Mouse (Mus musculus) frontal cortex, postnatal 10 days (tissue): Measurements from ENCODE around the gene Anapc15-ps.

Source experiments
- DNase-seq, 2 experiments: peaks; one replicate each; pipeline ENCODE4 v3.0.0; 2022; ENCODE audit warnings: low spot score in 2 of 2, mixed read lengths in 1 of 2

Anapc15-ps gene

GRCm38 (mm10) chr10:95689833-95690232 is 16.6 kb upstream of the Anapc15-ps start:
- DNase-seq: no peak

- no peak for DNase-seq
Measured at GRCm38 (mm10) chr10:95689058-95689457, 15.8 kb upstream of the Anapc15-ps start.

GRCm38 (mm10) chr10:95687558-95688141 is 14.4 kb upstream of the Anapc15-ps start:
- DNase-seq: no peak

GRCm38 (mm10) chr10:95686041-95686440 is 12.8 kb upstream of the Anapc15-ps start:
- no peak for DNase-seq

- no peak for DNase-seq
Measured at GRCm38 (mm10) chr10:95684782-95685555, 11.7 kb upstream of the Anapc15-ps start.

GRCm38 (mm10) chr10:95684250-95684649 is 11.0 kb upstream of the Anapc15-ps start:
- no peak for DNase-seq

- DNase-seq: no peak
Measured at GRCm38 (mm10) chr10:95683735-95684134, 10.5 kb upstream of the Anapc15-ps start.

GRCm38 (mm10) chr10:95682964-95683363 is 9.7 kb upstream of the Anapc15-ps start:
- DNase-seq: no peak

GRCm38 (mm10) chr10:95682091-95682740 is 9.0 kb upstream of the Anapc15-ps start:
- DNase-seq: no peak

- no peak for DNase-seq
Measured at GRCm38 (mm10) chr10:95681481-95681880, 8.2 kb upstream of the Anapc15-ps start.

GRCm38 (mm10) chr10:95681058-95681440 is 7.8 kb upstream of the Anapc15-ps start:
- no peak for DNase-seq

GRCm38 (mm10) chr10:95680153-95681057 is 7.2 kb upstream of the Anapc15-ps start:
- no peak for DNase-seq

GRCm38 (mm10) chr10:95679131-95679530 is 5.9 kb upstream of the Anapc15-ps start:
- no peak for DNase-seq

- DNase-seq: no peak
Measured at GRCm38 (mm10) chr10:95678661-95679060, 5.4 kb upstream of the Anapc15-ps start.

GRCm38 (mm10) chr10:95678241-95678640 is 5.0 kb upstream of the Anapc15-ps start:
- DNase-seq: no peak

- DNase-seq: peak in 1 of 2 experiments; percentile 32
Measured at GRCm38 (mm10) chr10:95677356-95678109, 4.3 kb upstream of the Anapc15-ps start.

GRCm38 (mm10) chr10:95676991-95677355 is 3.7 kb upstream of the Anapc15-ps start:
- DNase-seq: no peak

- no peak for DNase-seq
Measured at GRCm38 (mm10) chr10:95676387-95676786, 3.1 kb upstream of the Anapc15-ps start.

- no peak for DNase-seq
Measured at GRCm38 (mm10) chr10:95670781-95671780, 2.2 kb downstream of the Anapc15-ps start.

GRCm38 (mm10) chr10:95669872-95670271 is 3.4 kb downstream of the Anapc15-ps start:
- no peak for DNase-seq
